Mouse (Mus musculus): ENCODE results near the gene Zfp94. TPM values are rescaled to one million over a fixed set of nuclear protein-coding genes. Genes with fewer than 3 reads are reported as not detected.
A peak's percentile ranks its signal among the peaks of the same experiment; 100 is the strongest.
"Not testable (repeated sequence)": the region's sequence is repeated elsewhere in the genome, so short reads cannot be mapped to it uniquely, and the experiment has no call there.

The Zfp94 gene
- total RNA-seq, 2 experiments from 2014 or later = 12.3 to 13.4 TPM

- DNase-seq = no peak
- intact Hi-C loops (cut with DNase I) = loop anchor here (10.0 kb wide), 1 partner anchor 315 kb away; no protein-coding TSS in a partner anchor
Measured at GRCm38 (mm10) chr7:24280031-24280857, 36.2 kb downstream of the Zfp94 start.

GRCm38 (mm10) chr7:24278771-24279170 lies 37.7 kb downstream of the Zfp94 start:
- intact Hi-C loops (cut with DNase I); DNase-seq: not testable (repeated sequence)

GRCm38 (mm10) chr7:24274456-24274855 lies 42.0 kb downstream of the Zfp94 start:
- no peak for DNase-seq
- intact Hi-C loops (cut with DNase I) = no loop called here

GRCm38 (mm10) chr7:24271191-24271590 lies 45.3 kb downstream of the Zfp94 start:
- no peak for DNase-seq
- intact Hi-C loops (cut with DNase I) = no loop called here

GRCm38 (mm10) chr7:24270288-24270672 lies 46.2 kb downstream of the Zfp94 start, which contains the start of gene Zfp93:
Gene Zfp93, plus strand, starts transcription at chr7:24270420.
- DNase-seq = peak; percentile 80
- intact Hi-C loops (cut with DNase I) = no loop called here

- DNase-seq = no peak
- intact Hi-C loops (cut with DNase I) = no loop called here
Measured at GRCm38 (mm10) chr7:24269667-24270287, 46.7 kb downstream of the Zfp94 start.

- no peak for DNase-seq
- intact Hi-C loops (cut with DNase I) = no loop called here
Measured at GRCm38 (mm10) chr7:24269256-24269655, 47.2 kb downstream of the Zfp94 start.

- intact Hi-C loops (cut with DNase I) = no loop called here
Measured at GRCm38 (mm10) chr7:24268176-24269155, 48.0 kb downstream of the Zfp94 start.

GRCm38 (mm10) chr7:24260000-24260312 lies 56.5 kb downstream of the Zfp94 start:
- intact Hi-C loops (cut with DNase I) = no loop called here
- DNase-seq = no peak

More at GRCm38 (mm10) chr7:24268176-24269155, 48.0 kb downstream of the Zfp94 start:
- no peak for DNase-seq

GRCm38 (mm10) chr7:24259306-24259999 lies 57.0 kb downstream of the Zfp94 start:
- no peak for DNase-seq
- intact Hi-C loops (cut with DNase I) = no loop called here

GRCm38 (mm10) chr7:24254633-24255474 lies 61.6 kb downstream of the Zfp94 start, which contains the start of gene Zfp108:
Gene Zfp108, plus strand, starts transcription at chr7:24254794.
- DNase-seq = peak; percentile 78
- intact Hi-C loops (cut with DNase I) = no loop called here

GRCm38 (mm10) chr7:24253779-24254615 lies 62.5 kb downstream of the Zfp94 start:
- DNase-seq = no peak
- intact Hi-C loops (cut with DNase I) = no loop called here

Small RNAs within 50 kb of the gene (microRNA-seq; reads per million reads assigned to microRNA genes)
- gene Gm27592 = not detected

Other genes starting within 250 kb of the Zfp94 start
- 10 to 100 TPM; 32.1 to 33.3 TPM for gene Zfp180, start 234.7 kb downstream of the Zfp94 start, total RNA-seq (2021)
- 1 to 10 TPM; 6.6 to 8.1 TPM for gene Zfp112, start 204.4 kb downstream of the Zfp94 start, total RNA-seq (2021)
- gene Zfp235, start 182.5 kb downstream of the Zfp94 start, total RNA-seq (2021) = 10 to 100 TPM; 20.4 to 20.7 TPM
- gene Zfp114, start 141.6 kb downstream of the Zfp94 start, total RNA-seq (2021) = 1 to 10 TPM; 5.2 to 6.2 TPM
- gene Zfp111, start 105.2 kb downstream of the Zfp94 start, total RNA-seq (2021) = 10 to 100 TPM; 10.1 to 12.0 TPM
- gene Zfp109, start 79.1 kb downstream of the Zfp94 start, total RNA-seq (2021) = 1 to 10 TPM; 6.1 to 6.3 TPM
- gene Zfp108, start 61.9 kb downstream of the Zfp94 start, total RNA-seq (2021) = 1 to 10 TPM; 6.4 to 7.3 TPM
- gene Zfp93, start 46.2 kb downstream of the Zfp94 start, total RNA-seq (2021) = 1 to 10 TPM; 8.3 TPM
- 10 to 100 TPM; 26.4 to 28.8 TPM for gene Zfp61, start 15.4 kb downstream of the Zfp94 start, total RNA-seq (2021)
- gene Tescl, start 17.3 kb upstream of the Zfp94 start, total RNA-seq (2021) = under 1 TPM in 1 of 2 experiments, not detected in 1; 0.46 TPM
- gene Lypd5, start 32.5 kb upstream of the Zfp94 start, total RNA-seq (2021) = not detected
- gene Kcnn4, start 53.6 kb upstream of the Zfp94 start, total RNA-seq (2021) = under 1 TPM; 0.34 to 0.48 TPM
- 10 to 100 TPM; 42.0 to 43.2 TPM for gene Smg9, start 83.0 kb upstream of the Zfp94 start, total RNA-seq (2021)
- gene Irgc1, start 135.6 kb upstream of the Zfp94 start, total RNA-seq (2021) = not detected
- 1 to 10 TPM; 1.0 to 1.2 TPM for gene Plaur, start 145.8 kb upstream of the Zfp94 start, total RNA-seq (2021)
- gene Cadm4, start 165.4 kb upstream of the Zfp94 start, total RNA-seq (2021) = 100 to 1,000 TPM; 332 to 353 TPM
- gene Zfp428, start 190.3 kb upstream of the Zfp94 start, total RNA-seq (2021) = 100 to 1,000 TPM; 105 to 108 TPM
- not detected for gene AC161166.1, start 195.8 kb upstream of the Zfp94 start, total RNA-seq (2021)
- gene Irgq, start 214.0 kb upstream of the Zfp94 start, total RNA-seq (2021) = 100 to 1,000 TPM; 118 to 120 TPM
- gene Pinlyp, start 229.5 kb upstream of the Zfp94 start, total RNA-seq (2021) = under 1 TPM in 1 of 2 experiments, not detected in 1; 0.48 TPM
- 10 to 100 TPM; 48.8 to 49.3 TPM for gene Xrcc1, start 229.6 kb upstream of the Zfp94 start, total RNA-seq (2021)

Data from left cerebral cortex, postnatal 4 days (tissue).